ENCODE assay signal across 18 mouse cellular contexts in the genomic region with DNA sequence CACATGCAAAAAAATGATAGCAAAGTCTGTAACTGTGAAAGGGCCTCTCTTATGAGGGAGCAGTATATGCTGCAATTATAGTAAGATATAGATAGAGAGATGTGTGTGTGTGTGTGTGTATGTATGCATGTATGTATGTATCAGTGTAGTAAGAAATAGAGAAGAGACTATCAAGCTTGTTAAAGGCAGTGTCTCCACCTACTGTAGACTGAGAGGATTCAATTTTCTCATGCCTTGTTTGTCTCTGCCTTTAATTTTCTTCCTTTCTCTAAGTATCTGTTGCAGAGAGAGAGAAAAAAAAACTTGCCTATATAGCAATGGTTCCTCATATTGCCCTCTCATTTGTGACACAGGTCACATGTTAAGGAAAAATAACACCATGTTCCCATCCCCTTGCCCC.
"Had no signal": no experiment of that assay in that cellular context is flagged by ENCODE, and none has a peak within 500 bp of the region (broad histone marks: within the 10 kb centered on the region; RNA-seq: fewer than 3 reads in every experiment).

No protein-coding gene starts in this region.

- H3K4me1 ChIP-seq: liver, embryonic 15.5 days; lung, embryonic 15.5 days; megakaryocyte, embryonic 14.5 days; midbrain, embryonic 12.5 days; neural tube, embryonic 12.5 days; stomach, embryonic 15.5 days had no signal

- DNase-seq: liver, postnatal 0 days; lung, adult 2 months; lung, postnatal 14 days; lung, postnatal 36 days; right cerebral cortex, postnatal 14 days; thymus, adult 2 months; thymus, postnatal 25 days; thymus, postnatal 4 days had no signal

- H3K27ac ChIP-seq: liver, embryonic 15.5 days; lung, embryonic 15.5 days; macrophage; midbrain, embryonic 12.5 days; neural tube, embryonic 12.5 days; stomach, embryonic 15.5 days; stomach, postnatal 0 days had no signal

- H3K27me3 ChIP-seq: liver, embryonic 15.5 days; lung, embryonic 15.5 days; megakaryocyte, embryonic 14.5 days; midbrain, embryonic 12.5 days; neural tube, embryonic 12.5 days; stomach, embryonic 15.5 days had no signal

- H3K9me3 ChIP-seq: liver, embryonic 15.5 days; lung, embryonic 15.5 days; midbrain, embryonic 12.5 days; neural tube, embryonic 12.5 days; stomach, embryonic 15.5 days had no signal

- H3K4me2 ChIP-seq: liver, embryonic 15.5 days; lung, embryonic 15.5 days; midbrain, embryonic 12.5 days; neural tube, embryonic 12.5 days; stomach, embryonic 15.5 days had no signal

- ATAC-seq: liver, postnatal 0 days; lung, postnatal 0 days; midbrain, embryonic 16.5 days had no signal

- H3K4me3 ChIP-seq: liver, embryonic 15.5 days; lung, embryonic 15.5 days; megakaryocyte, embryonic 14.5 days; midbrain, embryonic 12.5 days; neural tube, embryonic 12.5 days; stomach, embryonic 15.5 days had no signal

- H3K9ac ChIP-seq: liver, embryonic 15.5 days; liver, postnatal 0 days; lung, embryonic 15.5 days; midbrain, embryonic 12.5 days; neural tube, embryonic 12.5 days; stomach, embryonic 15.5 days had no signal

- H3K36me3 ChIP-seq: liver, embryonic 15.5 days; lung, embryonic 15.5 days; midbrain, embryonic 12.5 days; neural tube, embryonic 12.5 days; stomach, embryonic 15.5 days had no signal
